Mouse (Mus musculus): ENCODE results near the gene Dcakd.

The Dcakd gene

DNA sequence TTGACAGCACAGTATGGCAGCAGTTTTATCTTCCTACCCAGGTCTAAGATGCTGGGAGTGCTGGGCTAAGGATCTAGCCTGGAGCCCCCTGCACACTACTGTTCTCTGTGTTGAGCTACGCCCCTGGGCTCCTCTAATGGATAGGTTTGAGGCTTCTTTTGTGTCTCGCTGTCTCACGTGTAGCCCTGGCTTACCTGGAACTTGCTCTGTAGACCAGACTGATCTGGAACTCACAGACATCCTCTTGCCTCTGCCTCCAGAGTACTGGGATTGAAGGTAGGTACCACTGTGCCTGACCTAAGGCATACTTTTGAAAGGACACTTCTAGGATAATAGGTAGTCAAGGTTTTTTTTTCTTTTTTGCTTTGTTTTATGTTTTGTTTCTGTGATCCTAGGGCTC is 15.8 kb upstream of the Dcakd start:
- no peak for DNase-seq

DNA sequence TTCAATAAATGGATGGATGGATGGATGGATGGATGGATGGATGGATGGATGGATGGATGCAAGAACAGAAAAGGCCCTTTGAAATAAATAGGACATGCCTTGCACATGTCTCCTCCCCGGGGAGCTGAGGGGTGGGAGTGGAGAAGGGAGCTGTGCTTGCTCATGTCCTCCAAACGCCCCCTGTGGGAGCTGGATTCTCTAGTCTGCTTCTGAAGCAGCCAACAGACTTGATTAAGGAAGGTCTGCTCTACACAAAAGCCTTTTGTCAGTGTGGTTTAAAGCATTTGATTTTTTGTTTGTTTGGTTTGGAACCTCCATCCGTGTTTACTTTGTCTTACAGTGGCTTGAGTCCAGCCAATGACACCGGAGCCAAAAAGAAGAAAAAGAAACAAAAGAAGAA is 14.7 kb upstream of the Dcakd start:
- peak in 1 of 2 experiments; percentile 31 for DNase-seq

DNA sequence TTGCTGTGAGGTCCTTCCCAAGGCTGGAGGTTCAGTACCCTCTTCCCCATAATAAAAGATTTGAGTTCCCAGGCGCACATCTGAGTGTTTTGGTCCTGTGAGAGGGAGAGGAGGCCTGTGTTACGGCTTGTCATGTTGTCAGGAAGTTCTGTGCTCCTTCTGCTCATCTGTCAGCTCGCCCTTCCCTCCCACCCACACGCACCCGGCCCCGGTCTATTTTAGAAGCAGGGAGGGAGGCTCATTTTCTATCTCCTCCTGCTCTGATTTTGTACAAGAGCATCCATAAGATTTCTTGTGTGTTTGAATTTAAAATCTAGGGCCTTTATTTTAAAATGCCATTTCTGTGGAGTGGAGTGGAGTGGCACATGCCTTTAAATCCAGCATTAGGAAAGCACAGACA is 9.9 kb upstream of the Dcakd start:
- no peak for DNase-seq

DNA sequence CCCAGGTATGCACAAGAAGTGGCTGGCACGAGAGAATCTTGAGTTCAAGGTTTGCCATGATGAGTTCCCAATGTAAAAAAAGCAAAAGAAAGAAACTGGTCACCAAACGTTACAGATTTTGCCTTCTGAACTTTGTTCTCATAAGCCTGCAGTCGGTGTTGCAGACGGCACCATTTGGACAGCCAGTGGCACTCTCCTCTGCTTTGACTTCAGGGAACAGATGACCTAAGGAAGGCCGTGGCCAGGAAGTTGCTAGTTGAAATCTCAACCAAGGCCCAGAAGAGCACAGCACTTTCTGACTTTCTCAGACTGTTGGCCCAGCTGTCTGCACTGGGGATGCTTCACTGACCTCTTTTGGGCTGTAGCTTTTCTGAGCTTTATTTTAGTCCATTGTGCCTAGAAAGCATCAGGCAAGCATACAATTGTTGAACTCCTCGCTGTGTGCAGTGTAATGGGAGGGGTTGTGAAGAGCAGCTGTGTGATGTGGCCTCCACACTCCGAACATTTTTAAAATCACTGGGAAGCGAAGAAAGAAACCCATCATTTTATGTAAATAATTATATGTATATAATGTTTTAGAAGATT is 8.8 kb upstream of the Dcakd start:
- no peak for DNase-seq

DNA sequence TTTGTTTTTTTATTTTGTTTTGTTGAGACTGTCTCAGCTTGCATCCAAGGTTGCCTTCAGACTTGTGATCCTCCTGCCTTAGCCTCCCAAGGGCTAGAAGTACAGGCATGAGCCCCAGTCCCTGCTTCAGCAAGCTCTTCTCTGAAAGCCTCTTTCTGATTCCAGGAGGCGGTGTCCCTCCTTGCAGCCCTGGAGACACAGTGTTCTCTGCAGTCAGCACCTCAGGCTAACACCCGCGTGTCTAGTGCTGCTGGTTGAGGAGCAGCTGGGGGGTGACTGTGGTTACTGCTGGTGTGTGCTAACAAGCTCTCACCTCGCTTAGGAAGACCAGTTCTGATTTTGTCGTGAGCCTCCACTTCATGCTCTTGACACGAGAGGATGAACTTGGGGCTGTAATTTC is 6.9 kb upstream of the Dcakd start:
- no peak for DNase-seq

DNA sequence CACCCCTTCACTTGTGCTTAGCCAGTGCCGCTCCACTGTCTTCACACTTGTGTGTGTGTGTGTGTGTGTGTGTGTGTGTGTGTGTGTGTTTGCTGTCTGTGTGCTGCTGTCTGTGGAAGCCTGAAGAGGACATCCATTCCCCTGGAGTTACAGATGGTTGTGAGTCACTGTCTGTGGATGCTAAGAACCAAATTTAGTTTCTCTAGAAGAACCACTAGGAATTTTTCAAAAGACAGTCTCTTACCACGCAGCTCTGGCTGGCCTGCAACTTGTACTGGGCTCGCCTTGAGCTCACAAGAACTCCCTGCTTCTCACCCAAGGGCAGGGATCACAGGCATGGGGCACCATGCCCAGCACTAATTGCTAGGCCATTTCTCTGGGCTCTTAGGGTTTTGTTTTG is 4.9 kb upstream of the Dcakd start:
- DNase-seq = no peak

DNA sequence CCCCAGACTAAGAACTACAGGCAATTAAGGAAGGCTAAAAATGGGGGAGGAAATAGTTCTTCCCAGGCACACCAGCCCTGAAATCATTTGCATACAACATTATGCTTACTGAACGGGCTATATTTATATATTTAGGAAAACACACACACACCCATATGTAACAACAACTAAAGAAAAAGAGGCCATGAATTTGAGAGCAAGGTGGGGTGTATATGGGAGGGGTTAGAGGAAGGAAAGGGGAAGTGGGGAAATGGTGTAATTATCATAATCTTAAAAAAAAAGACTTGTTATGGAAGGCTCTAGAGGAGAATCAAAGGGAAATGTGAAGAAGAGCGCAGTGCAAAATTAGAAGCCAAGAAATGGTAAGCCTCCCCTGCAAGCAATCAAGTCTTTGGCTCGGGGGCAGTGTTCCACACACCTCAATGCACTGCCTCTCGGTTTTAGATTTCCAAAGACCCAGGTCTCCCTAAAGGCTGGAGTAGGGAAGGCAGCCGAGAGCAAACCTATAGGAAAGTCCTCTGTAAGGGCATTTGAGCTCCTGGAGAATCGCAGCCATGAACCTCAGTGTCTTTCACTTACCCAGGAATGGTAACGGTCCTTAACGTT is 460 bp downstream of the Dcakd start:
- no peak for DNase-seq

DNA sequence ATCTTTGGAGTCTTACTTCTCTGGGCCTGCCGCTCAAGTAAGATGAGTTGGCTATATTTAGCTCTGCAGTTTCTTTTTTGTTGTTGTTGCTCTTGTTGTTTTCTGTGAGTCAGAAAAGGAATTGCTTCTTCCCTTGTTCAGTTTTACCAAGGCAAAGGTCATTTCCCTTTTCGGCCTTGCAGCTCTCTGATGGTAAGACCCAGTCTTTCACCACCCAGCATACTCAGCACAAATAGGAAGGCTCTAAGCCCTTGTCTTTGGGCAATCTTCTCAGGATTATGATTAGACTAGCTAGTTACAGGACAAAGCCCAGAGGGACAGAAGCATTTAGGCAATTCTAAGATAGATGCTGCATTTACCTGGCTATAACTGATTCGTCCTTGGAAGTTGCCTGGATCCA is 1.2 kb downstream of the Dcakd start:
- no peak for DNase-seq

DNA sequence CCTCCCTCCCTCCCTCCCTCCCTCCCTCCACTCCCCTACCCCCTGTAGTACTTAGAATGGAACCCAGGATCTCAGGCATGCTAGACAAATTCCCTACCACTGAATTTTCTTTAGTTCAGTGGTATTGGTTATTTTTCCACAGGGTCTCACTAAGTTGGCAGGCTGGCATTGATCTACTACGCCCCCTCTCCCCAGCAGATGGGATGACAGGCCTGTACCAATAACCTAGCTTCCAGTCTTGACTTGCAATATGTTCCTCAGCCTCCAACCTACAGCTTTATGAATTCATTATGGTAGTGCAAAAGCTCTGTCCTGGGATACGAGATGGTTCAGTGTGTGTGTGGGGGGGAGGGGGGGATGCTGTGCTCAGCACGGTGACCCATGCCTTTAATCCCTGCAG is 4.2 kb downstream of the Dcakd start:
- no peak for DNase-seq

DNA sequence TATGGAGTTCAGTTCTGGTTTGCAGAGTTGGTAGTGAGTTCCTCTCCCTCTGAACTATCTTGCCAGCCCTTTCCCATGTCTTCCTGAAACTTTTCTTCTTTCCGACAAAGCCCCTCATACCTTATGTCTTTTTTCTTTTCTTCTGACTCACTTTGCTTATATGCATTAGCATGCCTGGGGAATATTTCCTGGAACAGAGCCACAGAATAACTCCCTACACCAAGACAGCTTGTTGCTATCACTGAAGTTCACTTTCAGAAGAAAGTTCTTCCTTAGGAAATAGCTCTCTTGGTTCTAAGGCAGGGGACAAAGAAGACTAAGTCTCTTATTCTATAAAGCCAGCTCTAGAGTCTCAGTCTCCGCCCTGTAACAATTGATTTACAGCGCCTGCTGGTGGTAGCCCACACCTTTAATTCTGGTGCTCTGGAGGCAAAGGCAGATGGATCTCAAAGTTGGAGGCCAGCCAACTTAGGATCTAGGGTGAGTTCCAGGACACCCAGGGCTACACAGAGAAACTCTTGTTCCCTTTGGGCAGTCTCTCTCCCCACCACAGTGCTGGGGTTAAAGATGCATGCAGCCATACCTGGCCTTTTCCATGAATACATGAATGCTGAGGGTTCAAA is 7.3 kb downstream of the Dcakd start:
- peak; percentile 44 to 55 for DNase-seq

DNA sequence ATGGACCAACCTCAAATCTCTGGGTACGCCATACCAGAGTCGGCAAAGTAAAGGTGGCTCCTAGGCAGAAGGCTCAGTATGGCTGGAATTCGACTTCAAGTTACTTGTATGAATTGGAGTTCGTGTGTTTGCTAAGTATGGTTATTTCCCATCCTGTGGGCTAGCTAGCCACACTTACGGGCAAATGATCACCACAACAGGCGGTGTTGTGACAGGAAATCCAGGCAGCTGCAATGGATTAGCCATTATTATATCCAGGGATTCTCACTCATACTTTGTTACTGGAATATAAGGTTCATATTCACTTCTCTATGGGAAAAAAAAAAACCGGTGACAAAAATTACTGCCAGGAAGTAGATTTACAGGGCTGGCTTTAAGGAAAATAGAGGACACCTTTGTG is 8.8 kb downstream of the Dcakd start:
- no peak for DNase-seq

DNA sequence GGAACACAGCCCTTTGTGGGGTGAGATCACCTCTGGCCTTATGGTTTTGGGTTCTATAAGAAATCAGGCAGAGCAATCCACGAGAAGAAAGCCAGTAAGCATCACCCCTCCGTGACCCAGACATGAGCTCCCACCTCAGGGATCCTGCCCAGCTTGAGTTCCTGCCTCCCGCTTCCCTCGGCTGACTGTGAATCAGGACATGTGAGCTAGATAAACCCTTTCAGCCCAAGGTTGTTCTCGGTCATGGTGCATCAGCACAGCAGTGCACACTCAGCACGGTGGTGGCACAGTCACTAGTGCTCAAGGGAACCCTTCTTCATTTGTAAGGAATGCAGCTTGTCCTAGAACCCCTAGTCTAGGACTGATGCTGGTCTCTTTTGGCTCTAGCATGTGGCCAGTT is 9.3 kb downstream of the Dcakd start:
- no peak for DNase-seq

DNA sequence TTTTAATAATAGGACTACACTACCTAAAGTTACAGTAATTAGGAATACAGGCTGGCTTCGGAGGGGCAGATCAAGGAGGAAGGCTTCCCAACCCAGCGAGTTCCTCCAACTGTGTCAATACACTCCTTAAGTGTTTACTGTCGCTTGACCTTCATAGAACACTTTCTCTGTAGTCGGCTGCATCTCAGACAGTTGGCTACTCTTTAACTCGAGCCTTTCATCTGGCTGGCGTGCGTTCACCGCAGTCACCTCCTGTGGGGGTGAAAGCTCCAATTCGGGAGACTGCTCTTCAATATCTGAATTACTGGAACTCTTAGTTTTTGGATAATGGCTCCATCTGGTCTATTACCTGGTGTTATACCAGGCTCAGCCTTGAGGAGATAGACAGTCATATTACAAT is 10.5 kb downstream of the Dcakd start:
- no peak for DNase-seq

DNA sequence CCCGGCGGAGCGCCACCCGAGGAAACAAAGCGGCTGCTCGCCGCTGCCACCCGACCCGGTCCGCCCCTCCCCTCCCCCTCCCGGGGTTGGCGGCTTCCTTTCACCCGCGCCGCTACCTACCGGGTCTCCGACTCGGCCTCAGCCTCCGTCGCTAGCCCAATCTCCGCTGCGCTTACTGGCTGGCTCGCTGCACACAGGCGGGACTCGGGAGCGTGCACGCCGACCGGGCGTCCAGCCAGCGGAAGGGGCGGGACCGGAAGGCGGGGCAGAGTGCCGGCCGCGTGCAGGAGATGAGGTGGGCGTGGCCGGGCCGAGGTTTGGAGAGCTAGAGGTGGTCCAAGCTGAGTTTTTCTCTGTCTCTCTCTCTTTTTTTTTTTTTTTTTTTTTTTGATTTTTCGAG is 11.2 kb downstream of the Dcakd start:
- peak; percentile 100 for DNase-seq

DNA sequence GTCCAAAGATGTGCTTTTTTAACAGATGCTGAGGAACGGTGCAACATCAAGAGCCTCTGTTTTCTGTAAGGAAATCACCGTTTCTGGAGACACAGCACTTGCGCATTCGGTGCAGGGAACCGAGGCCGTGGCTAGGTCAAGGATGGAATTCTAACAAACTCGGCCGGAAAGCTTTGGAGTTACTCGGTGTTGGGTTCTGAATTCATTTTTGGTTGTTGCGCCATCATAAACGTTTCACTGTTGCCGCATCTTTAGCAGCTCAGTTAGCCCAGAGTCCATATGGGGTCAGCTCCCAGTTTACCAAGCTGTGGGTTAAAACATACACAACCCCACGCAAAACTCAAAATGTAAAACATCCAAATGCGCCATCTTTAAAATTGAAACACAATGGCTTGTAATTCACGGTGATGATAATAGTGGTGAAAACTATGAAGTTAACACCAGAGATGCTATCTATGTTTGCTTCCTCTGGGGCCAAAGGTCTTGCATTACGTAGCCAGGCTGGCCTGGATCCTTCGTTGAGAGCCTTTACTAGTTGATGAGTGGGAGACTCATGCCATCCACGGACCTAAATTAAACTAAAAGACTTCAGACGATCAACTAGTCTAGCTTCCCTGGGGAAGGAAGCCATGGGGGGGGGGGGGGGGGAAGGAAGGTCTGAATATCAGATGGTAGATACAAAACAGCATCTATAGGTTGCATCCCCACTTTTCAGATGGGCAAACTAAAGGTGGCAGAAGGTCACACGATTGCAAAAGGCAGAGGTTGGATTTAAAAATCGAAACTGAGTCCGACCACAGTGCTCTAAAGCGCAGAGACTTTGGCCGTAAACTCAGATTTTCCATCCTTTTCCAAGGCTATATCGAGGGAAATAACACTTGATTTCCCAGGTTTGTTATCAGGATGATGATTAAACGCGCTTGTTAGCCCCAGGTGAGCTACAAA is 12.0 kb downstream of the Dcakd start:
- DNase-seq = no peak

DNA sequence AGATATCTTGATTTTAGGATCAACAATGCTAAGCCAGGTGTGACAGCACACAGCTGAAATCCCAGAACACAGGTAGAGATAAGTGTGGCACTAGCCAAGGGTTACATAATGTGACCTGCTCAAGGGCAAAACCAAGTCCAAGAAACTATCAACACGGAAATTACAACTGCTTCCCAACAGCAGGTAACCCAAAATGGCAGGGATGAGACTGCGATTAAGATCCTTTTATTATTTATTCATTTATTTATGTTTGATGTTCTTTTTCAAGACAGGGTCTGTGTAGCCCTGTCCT is 17.0 kb downstream of the Dcakd start:
- no peak for DNase-seq

DNA sequence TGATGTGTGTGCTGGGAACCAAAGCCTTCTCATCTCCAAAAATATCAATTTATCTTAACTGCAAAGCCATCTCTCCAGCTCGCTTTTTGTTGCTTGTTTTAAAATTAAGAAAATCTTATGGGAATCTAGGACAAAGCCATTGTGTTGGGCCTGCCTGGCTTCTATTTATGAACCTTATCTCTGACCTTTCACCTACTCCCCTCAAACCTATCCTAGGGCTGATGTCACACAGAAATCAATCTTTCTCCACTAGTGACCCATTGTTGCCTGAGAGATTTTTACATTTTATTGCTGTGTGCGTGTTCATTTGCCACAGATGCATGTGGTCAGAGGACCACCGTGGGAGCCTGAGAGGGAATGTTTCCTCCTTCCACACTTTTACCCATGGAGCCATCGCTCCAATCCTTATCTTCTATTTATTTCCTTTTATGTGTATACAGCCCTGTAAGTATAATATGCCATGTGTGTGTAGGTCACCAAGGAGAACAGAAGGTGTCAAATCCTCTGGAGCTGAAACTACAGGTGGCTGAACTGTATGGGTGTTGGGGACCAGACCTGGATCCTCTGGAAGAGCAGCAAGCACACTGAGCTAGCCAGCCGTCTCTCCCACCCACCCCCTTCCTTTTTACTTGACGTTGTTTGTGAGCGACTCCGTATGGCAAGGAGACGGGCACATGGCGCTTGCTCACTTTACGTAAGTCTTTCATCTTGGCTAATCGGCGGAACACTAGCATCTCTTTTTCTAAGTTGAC is 17.5 kb downstream of the Dcakd start:
- no peak for DNase-seq

DNA sequence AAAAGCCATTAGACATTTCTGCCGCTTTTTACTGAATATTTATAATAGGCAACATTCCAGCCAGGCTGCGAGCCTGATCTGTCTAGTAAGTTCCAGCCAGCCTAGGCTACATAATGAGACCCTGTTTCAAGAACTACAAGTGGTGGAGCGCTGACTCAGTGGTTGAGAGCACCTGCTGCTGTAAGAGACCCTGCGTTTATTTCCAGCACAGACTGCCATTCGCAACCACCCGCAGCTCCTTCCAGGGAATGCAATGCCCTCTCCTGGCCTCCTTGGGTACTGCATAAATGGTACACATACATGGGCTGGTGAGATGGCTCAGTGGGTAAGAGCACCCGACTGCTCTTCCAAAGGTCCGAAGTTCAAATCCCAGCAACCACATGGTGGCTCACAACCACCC is 18.9 kb downstream of the Dcakd start:
- DNase-seq = peak; percentile 54 to 67

DNA sequence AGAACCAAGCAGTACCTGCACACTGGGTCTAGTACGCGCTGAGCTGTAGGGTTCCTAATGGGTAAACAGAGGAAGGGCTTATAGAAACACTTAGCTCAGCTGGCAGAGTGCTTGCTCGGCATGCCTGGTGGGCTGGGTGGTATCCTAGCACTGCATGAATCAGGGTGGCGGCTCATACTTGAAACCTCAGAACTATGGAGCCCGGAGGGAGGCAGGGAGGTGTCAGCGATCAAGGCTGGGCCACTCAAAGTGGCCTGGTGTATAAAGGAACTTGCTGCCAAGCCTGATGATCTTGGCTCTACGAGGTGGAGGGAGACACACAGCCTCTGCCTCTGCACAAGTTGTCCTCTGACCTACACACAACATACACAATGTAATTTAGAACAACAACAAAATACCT is 19.6 kb downstream of the Dcakd start:
- DNase-seq = no peak

DNA sequence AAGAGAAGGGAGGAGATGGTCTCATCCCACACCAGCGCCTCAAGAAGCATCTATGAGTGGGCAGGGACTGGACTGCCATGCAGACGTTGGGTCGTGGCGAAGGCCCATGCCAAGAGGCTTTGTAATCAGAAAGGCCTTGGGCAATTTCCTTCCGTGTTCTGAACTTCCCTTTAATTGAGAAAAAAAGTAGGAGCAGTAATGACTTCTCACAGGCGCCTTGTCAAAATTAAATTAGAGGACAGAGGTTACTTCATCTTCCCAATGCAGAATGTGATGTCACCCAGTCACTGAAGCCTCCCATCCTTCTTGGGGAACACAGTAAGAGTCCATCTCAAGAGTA is 21.2 kb downstream of the Dcakd start:
- DNase-seq = no peak

DNA sequence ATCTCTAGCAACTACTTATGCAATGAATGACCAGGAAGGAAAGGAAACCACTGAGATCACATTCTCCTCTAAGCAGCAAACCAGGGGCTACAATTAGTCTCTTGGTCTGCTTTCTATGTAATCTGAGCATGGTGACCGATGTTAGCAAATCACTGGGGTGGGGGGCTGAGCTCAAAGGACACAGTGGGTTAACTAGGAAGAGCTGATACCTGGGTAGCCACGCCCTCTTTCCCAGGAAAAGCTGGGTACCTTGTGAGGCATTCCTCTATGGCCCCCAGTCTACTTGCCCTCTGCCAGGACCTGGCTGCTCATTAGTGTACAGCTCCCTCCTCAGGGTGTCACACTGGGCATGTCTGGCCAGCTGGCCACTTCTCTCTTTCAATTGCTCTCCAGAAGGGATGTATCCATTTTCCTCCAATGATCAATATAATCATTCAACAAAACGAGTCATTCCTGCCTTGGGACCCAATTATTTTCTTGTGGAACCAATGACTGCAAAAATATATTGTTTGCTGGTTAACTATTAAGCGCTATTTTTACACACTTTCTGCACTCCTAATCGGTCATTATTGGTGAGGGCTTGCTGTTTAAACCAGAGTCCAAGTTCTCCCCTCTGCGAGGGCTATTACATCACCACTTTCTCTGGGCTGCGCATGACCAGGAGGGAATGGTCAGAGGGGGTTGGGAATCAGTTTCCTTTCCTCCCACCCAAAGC is 21.7 kb downstream of the Dcakd start:
- peak in 1 of 2 experiments; percentile 41 for DNase-seq

DNA sequence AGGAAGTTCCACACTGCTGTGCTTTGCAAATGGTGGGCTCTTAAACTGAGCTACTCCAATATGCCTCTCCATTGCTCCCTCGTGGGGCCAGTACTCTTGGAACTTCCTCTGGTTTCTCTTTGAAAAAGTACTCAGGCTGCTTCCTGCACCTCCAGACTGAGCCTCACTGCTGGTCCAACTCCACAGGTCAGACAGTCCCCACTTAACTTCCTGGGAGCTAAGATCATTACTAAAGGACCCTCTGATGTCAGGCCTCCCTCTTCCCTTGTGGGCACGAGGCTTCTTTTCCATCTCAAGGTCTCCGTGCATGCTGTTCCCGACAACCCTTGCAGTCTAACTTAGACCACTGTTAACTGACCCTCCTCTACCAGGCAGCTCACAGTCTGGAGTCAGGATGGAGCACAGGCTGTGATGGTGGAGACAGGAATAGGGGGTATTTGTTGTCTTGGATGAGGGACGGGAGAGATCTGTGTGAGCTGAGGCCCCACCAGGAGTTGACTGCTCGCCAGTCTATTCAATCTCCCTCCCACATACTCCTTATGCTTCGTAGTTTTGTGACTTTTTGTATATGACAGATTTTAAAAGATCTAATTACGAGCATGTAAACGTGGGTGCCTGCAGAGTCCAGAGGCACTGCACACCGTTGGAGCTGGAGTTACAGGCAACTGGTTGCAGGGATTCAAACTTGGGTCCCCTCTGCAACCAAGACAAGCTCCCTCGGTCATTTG is 22.7 kb downstream of the Dcakd start:
- no peak for DNase-seq
